Mouse (Mus musculus) ovary, adult 10 weeks (tissue): Measurements from ENCODE around the gene Olfr250. TPM values are rescaled to one million over a fixed set of nuclear protein-coding genes. Genes with fewer than 3 reads are reported as not detected.

Experiments
- polyA plus RNA-seq: library from polyadenylated mRNA; stranded (reverse); fragments of 350-450 nt; fragmentation: Illumina TruSeq; extraction: RNeasy Lipid Tissue Mini Kit (QIAGEN cat#74804); gene quantifications from one replicate; pipeline ENCODE4 v1.2.3, GENCODE M21; 2014

The Olfr250 gene
- not detected for polyA plus RNA-seq

GRCm38 (mm10) chr9:38366596-38366995 is at the start of gene Olfr250:
Olfr250 (plus strand) TSS chr9:38366896.

GRCm38 (mm10) chr9:38328760-38329159 is 37.9 kb upstream of the Olfr250 start, which contains the start of gene Olfr25:
Olfr25 (plus strand) TSS chr9:38329060.

DNA sequence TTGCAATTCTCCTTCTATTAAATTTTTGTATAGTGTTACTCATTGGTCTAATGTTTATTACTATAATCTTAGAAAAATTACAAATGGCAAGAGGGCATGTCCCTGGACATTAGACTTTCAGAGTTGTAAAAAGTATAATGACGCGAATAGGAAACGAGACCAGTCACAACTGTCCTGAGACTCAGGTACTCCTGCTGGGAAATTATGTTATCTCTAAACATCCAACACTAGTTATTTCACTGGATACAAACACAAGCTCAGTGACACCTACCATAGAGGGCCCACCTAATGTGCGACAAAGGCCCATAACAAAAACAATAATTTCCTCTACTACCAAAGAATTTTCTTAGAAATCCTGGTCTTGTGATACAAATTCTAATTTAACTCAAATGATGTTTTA is 18.6 kb upstream of the Olfr250 start, which contains the start of gene Olfr898:
TSS of gene Olfr898 (plus strand) at position 301 of the 400 bp plus-strand sequence.

DNA sequence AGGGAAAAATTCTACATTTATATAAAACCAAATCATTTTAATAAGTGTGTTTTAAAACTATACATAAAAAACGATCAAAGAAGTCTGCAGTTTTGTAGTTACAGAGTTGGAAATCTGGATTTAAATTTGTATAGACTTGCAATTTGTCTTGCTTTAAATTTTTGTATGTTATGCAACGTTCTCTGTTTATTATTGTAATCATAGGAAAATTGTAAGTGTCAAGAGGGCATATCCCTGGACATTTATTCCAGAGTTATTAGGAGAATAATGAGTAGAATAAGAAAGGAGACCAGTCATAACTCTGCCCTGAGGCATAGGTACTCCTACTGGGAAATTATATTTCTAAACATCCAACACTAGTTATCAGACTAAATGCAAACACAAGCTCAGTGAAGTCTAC is 10.1 kb downstream of the Olfr250 start, which contains the start of gene Olfr251:
TSS of gene Olfr251 (plus strand) at position 301 of the 400 bp plus-strand sequence.

DNA sequence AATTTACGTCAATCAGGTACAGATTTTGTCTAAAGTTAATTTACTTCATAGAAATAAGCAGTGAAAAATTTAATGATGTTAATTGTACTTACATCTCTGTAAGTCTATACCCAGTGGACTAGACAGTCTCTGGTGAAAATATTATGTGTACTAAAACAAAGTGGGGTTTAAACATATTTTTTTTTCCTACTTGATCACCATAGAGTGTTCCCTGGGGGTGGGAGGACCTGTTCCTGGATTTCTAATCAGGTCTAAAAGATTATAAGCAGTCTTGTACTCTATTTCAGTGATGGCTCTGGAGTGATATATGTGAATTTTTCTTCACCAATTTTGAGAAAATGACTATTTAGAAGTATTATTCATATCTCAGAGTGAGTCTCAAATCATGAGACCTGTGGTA is 34.7 kb downstream of the Olfr250 start, which contains the start of gene Olfr147:
TSS of gene Olfr147 (plus strand) at position 301 of the 400 bp plus-strand sequence.

Other genes with a start within 250 kb of the Olfr250 start
- gene Olfr890, start 224.4 kb upstream of the Olfr250 start, polyA plus RNA-seq: not detected
- gene Olfr891, start 186.1 kb upstream of the Olfr250 start, polyA plus RNA-seq: not detected
- gene Olfr893, start 158.5 kb upstream of the Olfr250 start, polyA plus RNA-seq: not detected
- gene Olfr894, start 148.8 kb upstream of the Olfr250 start, polyA plus RNA-seq: not detected
- not detected for gene Olfr143, start 114.1 kb upstream of the Olfr250 start, polyA plus RNA-seq
- gene Olfr895, start 99.0 kb upstream of the Olfr250 start, polyA plus RNA-seq: not detected
- not detected for gene Olfr896-ps1, start 75.8 kb upstream of the Olfr250 start, polyA plus RNA-seq
- not detected for gene Olfr25, start 37.8 kb upstream of the Olfr250 start, polyA plus RNA-seq
- gene Olfr898, start 18.5 kb upstream of the Olfr250 start, polyA plus RNA-seq: not detected
- gene Olfr251, start 10.2 kb downstream of the Olfr250 start, polyA plus RNA-seq: not detected
- not detected for gene Olfr147, start 34.8 kb downstream of the Olfr250 start, polyA plus RNA-seq
- not detected for gene Olfr901, start 62.6 kb downstream of the Olfr250 start, polyA plus RNA-seq
- gene Olfr902, start 80.8 kb downstream of the Olfr250 start, polyA plus RNA-seq: not detected
- not detected for gene Olfr904, start 96.2 kb downstream of the Olfr250 start, polyA plus RNA-seq
- gene Olfr905, start 104.2 kb downstream of the Olfr250 start, polyA plus RNA-seq: not detected
- not detected for gene Olfr906, start 120.2 kb downstream of the Olfr250 start, polyA plus RNA-seq
- gene Olfr907, start 128.9 kb downstream of the Olfr250 start, polyA plus RNA-seq: not detected
- gene Olfr911-ps1, start 154.7 kb downstream of the Olfr250 start, polyA plus RNA-seq: not detected
- not detected for gene Olfr910, start 171.0 kb downstream of the Olfr250 start, polyA plus RNA-seq
- not detected for gene Olfr912, start 213.3 kb downstream of the Olfr250 start, polyA plus RNA-seq
- not detected for gene Olfr913, start 225.9 kb downstream of the Olfr250 start, polyA plus RNA-seq
- not detected for gene Olfr914, start 238.2 kb downstream of the Olfr250 start, polyA plus RNA-seq